Comparison of ENCODE assay signal across 9 mouse cellular contexts in genomic region chr5:122498046-122498445, GRCm38 (mm10). TPM values are rescaled to one million over a fixed set of nuclear protein-coding genes. Genes with fewer than 3 reads are reported as not detected.
DNase-seq lines count a peak whose midpoint lies in the region; ATAC-seq lines count a peak whose summit lies in the region.
"Had no signal": no experiment of that assay in that cellular context is flagged by ENCODE, and none has a peak within 500 bp of the region (broad histone marks: within the 10 kb centered on the region; RNA-seq: fewer than 3 reads in every experiment).

No protein-coding gene starts in this region.

- H3K36me3 ChIP-seq in kidney, embryonic 14.5 days (ENCODE audit: control insufficient read depth, insufficient read depth, low read length), result peaks cover 53% of the 10 kb centered on the region
- peaks cover 35% of the 10 kb centered on the region for H3K36me3 ChIP-seq in heart, embryonic 15.5 days
- peaks cover 10% of the 10 kb centered on the region; the same call in 1 of the 2 replicates for H3K36me3 ChIP-seq in midbrain, embryonic 15.5 days (replicated peaks)

- no peak overlapping the region for H3K27ac ChIP-seq in kidney, embryonic 14.5 days (ENCODE audit: low read depth, low read length)
- peak overlapping the region; percentile 66 for H3K27ac ChIP-seq in heart, embryonic 15.5 days
- H3K27ac ChIP-seq in midbrain, embryonic 15.5 days, result no peak overlapping the region

- WGBS in kidney, embryonic 14.5 days, result 64% methylated on average over 2 of the region's 2 CpGs
- 36% methylated on average over 2 of the region's 2 CpGs for WGBS in heart, embryonic 15.5 days
- 52% methylated on average over 2 of the region's 2 CpGs for WGBS in midbrain, embryonic 15.5 days

- no peaks in the 10 kb centered on the region for H3K27me3 ChIP-seq in kidney, embryonic 14.5 days (ENCODE audit: control insufficient read depth, insufficient read depth, low read length)
- H3K27me3 ChIP-seq in heart, embryonic 15.5 days, result no peaks in the 10 kb centered on the region
- H3K27me3 ChIP-seq in midbrain, embryonic 15.5 days (replicated peaks), result no peaks in the 10 kb centered on the region

- peaks cover 26% of the 10 kb centered on the region for H3K4me1 ChIP-seq in kidney, embryonic 14.5 days (ENCODE audit: control insufficient read depth, insufficient read depth, low read length)
- H3K4me1 ChIP-seq in heart, embryonic 15.5 days (replicated peaks), result peaks cover 35% of the 10 kb centered on the region
- peaks cover 46% of the 10 kb centered on the region for H3K4me1 ChIP-seq in midbrain, embryonic 15.5 days

- no peak for ATAC-seq in kidney, embryonic 14.5 days (ENCODE audit: low FRiP score, low TSS enrichment)
- no peak for ATAC-seq in heart, embryonic 15.5 days (replicated peaks; ENCODE audit: insufficient number of reproducible peaks, insufficient read depth, low FRiP score, low read depth)
- no peak for ATAC-seq in midbrain, embryonic 15.5 days (replicated peaks)

- peak overlapping the region; percentile 3; the same call in 1 of the 2 replicates for H3K4me2 ChIP-seq in kidney, embryonic 14.5 days (replicated peaks; ENCODE audit: low read depth, low read length)
- H3K4me2 ChIP-seq in heart, embryonic 15.5 days, result peak overlapping the region; percentile 55
- H3K4me2 ChIP-seq in midbrain, embryonic 15.5 days, result peak overlapping the region; percentile 28

- H3K9ac ChIP-seq in kidney, embryonic 14.5 days (ENCODE audit: low read depth, low read length), result no peak overlapping the region
- H3K9ac ChIP-seq in heart, embryonic 15.5 days, result peak overlapping the region; percentile 60
- peak overlapping the region; percentile 13; the same call in 1 of the 2 replicates for H3K9ac ChIP-seq in midbrain, embryonic 15.5 days

- no peak overlapping the region for H3K4me3 ChIP-seq in kidney, embryonic 14.5 days (ENCODE audit: low read length)
- H3K4me3 ChIP-seq in heart, embryonic 15.5 days, result peak overlapping the region; percentile 40
- H3K4me3 ChIP-seq in midbrain, embryonic 15.5 days, result no peak overlapping the region

- no peaks in the 10 kb centered on the region for H3K9me3 ChIP-seq in kidney, embryonic 14.5 days (ENCODE audit: control insufficient read depth, low read length)
- no peaks in the 10 kb centered on the region for H3K9me3 ChIP-seq in heart, embryonic 15.5 days (replicated peaks)
- H3K9me3 ChIP-seq in midbrain, embryonic 15.5 days, result no peaks in the 10 kb centered on the region

- no peak for DNase-seq in kidney, postnatal 10 days
- peak; percentile 54 for DNase-seq in brain, adult 2 months (ENCODE audit: low read depth, low spot score)
- no peak for DNase-seq in cerebellum, adult 8-10 months
- no peak for DNase-seq in left cerebral cortex, adult 9 months (ENCODE audit: low spot score in 2 of 2)
- DNase-seq: lung, adult 18-20 months; thymus, adult 18-20 months had no signal

RNA-seq across cellular contexts. Expression of gene Atp2a2, which starts 4.0 kb away (rescaled TPM):
- 30.3 and 53.2 TPM in 2 replicates for polyA plus RNA-seq in kidney, embryonic 14.5 days (2014; fragmentation: Nextera tagmentation; extraction: Ambion mirVana)
- 288 and 291 TPM in 2 replicates for polyA plus RNA-seq in heart, embryonic 15.5 days (2015; fragmentation: Nextera tagmentation; extraction: Ambion mirVana)
- polyA plus RNA-seq in midbrain, embryonic 15.5 days (2015; fragmentation: Nextera tagmentation; extraction: Ambion mirVana), result 46.3 and 47.7 TPM in 2 replicates

Comparison
In these comparisons a context has a peak if more than half of its experiments do, and no peak if none do; other contexts are left out.
1. H3K4me2 ChIP-seq: peak in every context shown above with its lines; median percentile 55 in heart, embryonic 15.5 days; 28 in midbrain, embryonic 15.5 days; 3 in kidney, embryonic 14.5 days.